Mouse (Mus musculus) cortical plate, adult 2 months (tissue): ENCODE measurements at regions not wholly inside any gene's neighbourhood (a gene's known extent, or its start where the extent isn't known, plus 50 kb on each side); places are given as distances from the start of the nearest gene placed in this dataset.

Source experiments
- H3K27ac ChIP-seq: fragments of 200-500 bp; 2 replicates; pipeline ENCODE4 v1.5.1; 2012; ENCODE audit warnings: low read length, control low read depth, inconsistent platforms; ENCODE audit not compliant: insufficient read depth
- H3K4me1 ChIP-seq: fragments of 200-500 bp; 2 replicates; pipeline ENCODE4 v1.6.1; 2011; ENCODE audit warnings: low read length; ENCODE audit not compliant: control insufficient read depth, insufficient read depth
- H3K4me3 ChIP-seq: fragments of 200-500 bp; 2 replicates; pipeline ENCODE4 v1.5.1; 2011; ENCODE audit warnings: mild to moderate bottlenecking, low read length, control low read depth; ENCODE audit not compliant: insufficient read depth
- CTCF ChIP-seq: fragments of 200-500 bp; IDR thresholded peaks from 2 replicates; pipeline ENCODE4 v1.5.1; 2011; ENCODE audit warnings: mild to moderate bottlenecking, control low read depth, low read length; ENCODE audit not compliant: insufficient read depth; ENCODE audit errors: extremely low read depth
- POLR2A ChIP-seq: fragments of 200-500 bp; IDR thresholded peaks from 2 replicates; pipeline ENCODE4 v1.6.1; 2011; ENCODE audit warnings: mild to moderate bottlenecking, low read length, control low read depth; ENCODE audit not compliant: insufficient read depth; ENCODE audit errors: extremely low read depth

- TF ChIP-seq CTCF (no peak), POLR2A (no peak)
- Histone ChIP-seq H3K4me3 (no peak overlapping the region), H3K4me1 (no peaks in the 10 kb centered on the region), H3K27ac (no peak overlapping the region)
These were observed 228.9 kb upstream of the Fn1 start for GRCm38 (mm10) chr1:71881851-71882250.

GRCm38 (mm10) chr1:71881191-71881590, 228.2 kb upstream of the Fn1 start:
- no peak overlapping the region for H3K4me3 ChIP-seq
- H3K4me1 ChIP-seq = no peaks in the 10 kb centered on the region
- TF ChIP-seq CTCF = no peak
- TF ChIP-seq POLR2A = no peak
- H3K27ac ChIP-seq = no peak overlapping the region

- H3K4me3 ChIP-seq = no peak overlapping the region
These were observed 227.5 kb upstream of the Fn1 start for GRCm38 (mm10) chr1:71880480-71880879.

GRCm38 (mm10) chr1:71876712-71877401, 223.9 kb upstream of the Fn1 start:
- Histone ChIP-seq H3K4me3 (no peak overlapping the region), H3K4me1 (no peaks in the 10 kb centered on the region), H3K27ac (no peak overlapping the region)
- TF ChIP-seq POLR2A = no peak
- TF ChIP-seq CTCF = no peak

More at GRCm38 (mm10) chr1:71880480-71880879, 227.5 kb upstream of the Fn1 start:
- TF ChIP-seq CTCF (no peak), POLR2A (no peak)
- Histone ChIP-seq H3K4me1 (no peaks in the 10 kb centered on the region), H3K27ac (no peak overlapping the region)

- no peak for TF ChIP-seq CTCF
- TF ChIP-seq POLR2A = no peak
- no peak overlapping the region for H3K27ac ChIP-seq
- H3K4me3 ChIP-seq = no peak overlapping the region
- H3K4me1 ChIP-seq = no peaks in the 10 kb centered on the region
These were observed 221.0 kb upstream of the Fn1 start for GRCm38 (mm10) chr1:71874037-71874436.

- TF ChIP-seq POLR2A (no peak), CTCF (no peak)
- H3K4me3 ChIP-seq = no peak overlapping the region
- no peak overlapping the region for H3K27ac ChIP-seq
- H3K4me1 ChIP-seq = no peaks in the 10 kb centered on the region
These were observed 212.7 kb upstream of the Fn1 start for GRCm38 (mm10) chr1:71865670-71866069.

GRCm38 (mm10) chr1:71864749-71865148, 211.7 kb upstream of the Fn1 start:
- Histone ChIP-seq H3K4me1 (no peaks in the 10 kb centered on the region), H3K27ac (no peak overlapping the region), H3K4me3 (no peak overlapping the region)
- TF ChIP-seq CTCF (no peak), POLR2A (no peak)

GRCm38 (mm10) chr1:71853212-71853611, 200.2 kb upstream of the Fn1 start:
- TF ChIP-seq POLR2A = no peak
- no peak for TF ChIP-seq CTCF
- Histone ChIP-seq H3K27ac (no peak overlapping the region), H3K4me3 (no peak overlapping the region)

GRCm38 (mm10) chr1:71851268-71851667, 198.3 kb upstream of the Fn1 start:
- Histone ChIP-seq H3K4me3 (no peak overlapping the region), H3K27ac (no peak overlapping the region), H3K4me1 (no peaks in the 10 kb centered on the region)
- TF ChIP-seq CTCF = no peak
- no peak for TF ChIP-seq POLR2A

More at GRCm38 (mm10) chr1:71853212-71853611, 200.2 kb upstream of the Fn1 start:
- no peaks in the 10 kb centered on the region for H3K4me1 ChIP-seq

- Histone ChIP-seq H3K4me3 (no peak overlapping the region), H3K4me1 (no peaks in the 10 kb centered on the region), H3K27ac (no peak overlapping the region)
- TF ChIP-seq POLR2A (no peak), CTCF (no peak)
These were observed 195.7 kb upstream of the Fn1 start for GRCm38 (mm10) chr1:71848656-71849055.

GRCm38 (mm10) chr1:71844938-71845685, 192.1 kb upstream of the Fn1 start:
- TF ChIP-seq CTCF (no peak), POLR2A (no peak)
- Histone ChIP-seq H3K4me3 (no peak overlapping the region), H3K27ac (no peak overlapping the region), H3K4me1 (no peaks in the 10 kb centered on the region)
